Mouse (Mus musculus) urinary bladder, postnatal 4 days (tissue): ENCODE data around the gene Cox5a.
A peak's percentile ranks its signal among the peaks of the same experiment; 100 is the strongest.

Source experiments
- DNase-seq, 2 experiments: peaks; one replicate each; pipeline ENCODE4 v3.0.0; 2021 to 2022; ENCODE audit warnings: low spot score in 2 of 2

Cox5a gene

GRCm38 (mm10) chr9:57525516-57525915 is 4.4 kb downstream of the Cox5a start:
- DNase-seq, result no peak

- no peak for DNase-seq
These were observed 5.4 kb downstream of the Cox5a start for GRCm38 (mm10) chr9:57526435-57526834.

GRCm38 (mm10) chr9:57531946-57532345 is 10.9 kb downstream of the Cox5a start:
- no peak for DNase-seq

- no peak for DNase-seq
These were observed 15.3 kb downstream of the Cox5a start for GRCm38 (mm10) chr9:57536362-57536761.

GRCm38 (mm10) chr9:57537044-57537727 is 16.1 kb downstream of the Cox5a start, which contains the start of gene Fam219b:
Gene Fam219b (plus strand): TSS chr9:57537528.
- DNase-seq, result peak; percentile 88 to 94

- no peak for DNase-seq
These were observed 16.7 kb downstream of the Cox5a start for GRCm38 (mm10) chr9:57537728-57538181.

- no peak for DNase-seq
These were observed 18.5 kb downstream of the Cox5a start for GRCm38 (mm10) chr9:57539550-57539949.

- DNase-seq, result no peak
These were observed 20.2 kb downstream of the Cox5a start for GRCm38 (mm10) chr9:57541312-57541711.

GRCm38 (mm10) chr9:57543951-57544350 is 22.9 kb downstream of the Cox5a start:
- DNase-seq, result no peak

- peak in 1 of 2 experiments; percentile 64 for DNase-seq
These were observed 26.2 kb downstream of the Cox5a start for GRCm38 (mm10) chr9:57547287-57547686.

GRCm38 (mm10) chr9:57547869-57548268 is 26.8 kb downstream of the Cox5a start:
- no peak for DNase-seq

- DNase-seq, result no peak
These were observed 28.1 kb downstream of the Cox5a start for GRCm38 (mm10) chr9:57549186-57549585.

GRCm38 (mm10) chr9:57550126-57550862 is 29.2 kb downstream of the Cox5a start:
- no peak for DNase-seq

GRCm38 (mm10) chr9:57552139-57552887 is 31.2 kb downstream of the Cox5a start, which contains the start of gene Mpi:
Gene Mpi (minus strand): TSS chr9:57552763.
- peak in 1 of 2 experiments; percentile 54 for DNase-seq

- DNase-seq, result no peak
These were observed 32.0 kb downstream of the Cox5a start for GRCm38 (mm10) chr9:57553119-57553518.

- DNase-seq, result no peak
These were observed 33.7 kb downstream of the Cox5a start for GRCm38 (mm10) chr9:57554753-57555152.

GRCm38 (mm10) chr9:57557215-57557614 is 36.1 kb downstream of the Cox5a start:
- DNase-seq, result no peak

- DNase-seq, result no peak
These were observed 37.6 kb downstream of the Cox5a start for GRCm38 (mm10) chr9:57558625-57559024.

GRCm38 (mm10) chr9:57559568-57559967 is 38.5 kb downstream of the Cox5a start:
- no peak for DNase-seq

GRCm38 (mm10) chr9:57560263-57560662 is 39.2 kb downstream of the Cox5a start:
- no peak for DNase-seq

- peak; percentile 88 to 89 for DNase-seq
These were observed 40.0 kb downstream of the Cox5a start, which contains the start of gene Scamp2 for GRCm38 (mm10) chr9:57560861-57561710. Gene Scamp2 (plus strand): TSS chr9:57560943.
